Mouse (Mus musculus) midbrain, postnatal 0 days (tissue): ENCODE measurements around the gene Zfr2. TPM values are rescaled to one million over a fixed set of nuclear protein-coding genes. Genes with fewer than 3 reads are reported as not detected.

Experiments
- ATAC-seq: fragments of 200-750 bp; cut with Nextera tagmentation; 2 replicates; pipeline ENCODE4 v1.8.0; 2017; ENCODE audit warnings: moderate number of reproducible peaks, mild to moderate bottlenecking, moderate TSS enrichment, moderate library complexity; ENCODE audit not compliant: low FRiP score
- DNase-seq: peaks from one replicate; pipeline ENCODE4 v3.0.0-alpha.2; 2015; ENCODE audit warnings: low spot score
- H3K27ac ChIP-seq: fragments of 300-500 bp; sonication (generic); 2 replicates; pipeline ENCODE4 v1.5.1; 2014; ENCODE audit warnings: low read depth, mild to moderate bottlenecking, low read length, mixed read lengths
- H3K27me3 ChIP-seq: fragments of 300-500 bp; sonication (generic); 2 replicates; pipeline ENCODE4 v1.6.1; 2014; ENCODE audit warnings: low read length, control low read depth, mixed read lengths; ENCODE audit not compliant: insufficient read depth
- H3K36me3 ChIP-seq: fragments of 300-500 bp; sonication (generic); 2 replicates; pipeline ENCODE4 v1.6.1; 2014; ENCODE audit warnings: low read length, control low read depth, mixed read lengths; ENCODE audit not compliant: insufficient read depth
- H3K4me1 ChIP-seq: fragments of 300-500 bp; sonication (generic); 2 replicates; pipeline ENCODE4 v1.6.1; 2014; ENCODE audit warnings: mild to moderate bottlenecking, control low read depth, antibody characterized with exemption, low read length, mixed read lengths; ENCODE audit not compliant: insufficient read depth
- H3K4me2 ChIP-seq: fragments of 300-500 bp; sonication (generic); 2 replicates; pipeline ENCODE4 v1.6.1; 2014; ENCODE audit warnings: low read depth, mild to moderate bottlenecking, low read length, mixed read lengths; ENCODE audit not compliant: poor library complexity, severe bottlenecking
- H3K4me3 ChIP-seq: fragments of 300-500 bp; sonication (generic); 2 replicates; pipeline ENCODE4 v1.5.1; 2014; ENCODE audit warnings: low read depth, mild to moderate bottlenecking, low read length, moderate library complexity
- H3K9ac ChIP-seq: fragments of 300-500 bp; sonication (generic); replicated peaks from 2 replicates; pipeline ENCODE4 v1.6.1; 2014; ENCODE audit warnings: mild to moderate bottlenecking, low read length, moderate library complexity, mixed read lengths; ENCODE audit not compliant: poor library complexity, severe bottlenecking
- H3K9me3 ChIP-seq: fragments of 300-500 bp; sonication (generic); 2 replicates; pipeline ENCODE4 v1.6.1; 2016; ENCODE audit warnings: low read length, control low read depth
- CTCF ChIP-seq: IDR thresholded peaks from 2 replicates; pipeline ENCODE4 v1.5.1; 2016; ENCODE audit warnings: antibody characterized with exemption, mild to moderate bottlenecking
- WGBS: fragments of 180-500 bp; shearing (Covaris S2); extraction: QIAGEN DNeasy Blood & Tissue Kit; methylation state at CpG from one replicate; pipeline ENCODE4 v1.1.7; 2014; 5-methylcytosine and 5-hydroxymethylcytosine counted together
- polyA plus RNA-seq: library from polyadenylated mRNA; unstranded; fragments of >200 nt; fragmentation: Nextera tagmentation; extraction: Ambion mirVana; gene quantifications from 2 replicates; pipeline ENCODE4 v1.2.1, GENCODE M21; 2015
- total RNA-seq: library from RNA; depleted of rRNA; stranded (reverse); fragments of >200 nt; gene quantifications from 2 replicates; pipeline ENCODE4 v1.2.3, GENCODE M21; 2014

The Zfr2 gene
- total and polyA plus RNA-seq, 2 experiments from 2014 or later: 25.3 to 61.3 TPM

GRCm38 (mm10) chr10:81195300-81195699, 37.7 kb upstream of the Zfr2 start:
- TF ChIP-seq CTCF: no peak
- DNase-seq (no peak), ATAC-seq (no peak)

GRCm38 (mm10) chr10:81196470-81197065, 36.4 kb upstream of the Zfr2 start:
- no peak overlapping the region for H3K27ac ChIP-seq
- no peaks in the 10 kb centered on the region for H3K36me3 ChIP-seq
- no peak overlapping the region for H3K4me3 ChIP-seq
- ATAC-seq (no peak), DNase-seq (no peak)
- no peak for TF ChIP-seq CTCF
- peaks cover 17% of the 10 kb centered on the region for H3K27me3 ChIP-seq
- no peaks in the 10 kb centered on the region for H3K9me3 ChIP-seq
- no peak overlapping the region for H3K4me2 ChIP-seq
- peaks cover 4% of the 10 kb centered on the region for H3K4me1 ChIP-seq
- no peak overlapping the region for H3K9ac ChIP-seq
- WGBS: 63% methylated on average over 11 of the region's 11 CpGs

More at GRCm38 (mm10) chr10:81195300-81195699, 37.7 kb upstream of the Zfr2 start:
- no peak overlapping the region for H3K27ac ChIP-seq
- no peaks in the 10 kb centered on the region for H3K9me3 ChIP-seq
- WGBS: 69% methylated on average over 4 of the region's 4 CpGs
- no peak overlapping the region for H3K9ac ChIP-seq
- H3K36me3 ChIP-seq: peaks cover 9% of the 10 kb centered on the region
- no peak overlapping the region for H3K4me2 ChIP-seq
- no peak overlapping the region for H3K4me3 ChIP-seq
- H3K27me3 ChIP-seq: peaks cover 17% of the 10 kb centered on the region
- peaks cover 4% of the 10 kb centered on the region for H3K4me1 ChIP-seq

- peaks cover 17% of the 10 kb centered on the region for H3K27me3 ChIP-seq
- TF ChIP-seq CTCF: no peak
These were observed 35.6 kb upstream of the Zfr2 start for GRCm38 (mm10) chr10:81197305-81197704.

GRCm38 (mm10) chr10:81198230-81198629, 34.7 kb upstream of the Zfr2 start:
- no peak for ATAC-seq
- peak; percentile 75 for DNase-seq

More at GRCm38 (mm10) chr10:81197305-81197704, 35.6 kb upstream of the Zfr2 start:
- no peaks in the 10 kb centered on the region for H3K9me3 ChIP-seq
- ATAC-seq (no peak), DNase-seq (no peak)
- no peaks in the 10 kb centered on the region for H3K36me3 ChIP-seq
- H3K4me2 ChIP-seq: no peak overlapping the region
- H3K9ac ChIP-seq: no peak overlapping the region
- 58% methylated on average over 6 of the region's 6 CpGs for WGBS
- H3K4me1 ChIP-seq: no peaks in the 10 kb centered on the region
- no peak overlapping the region for H3K27ac ChIP-seq
- H3K4me3 ChIP-seq: no peak overlapping the region

GRCm38 (mm10) chr10:81198990-81199389, 34.0 kb upstream of the Zfr2 start:
- no peaks in the 10 kb centered on the region for H3K9me3 ChIP-seq
- peaks cover 17% of the 10 kb centered on the region for H3K27me3 ChIP-seq
- 80% methylated on average over 6 of the region's 6 CpGs for WGBS
- no peak overlapping the region for H3K9ac ChIP-seq
- DNase-seq (no peak), ATAC-seq (no peak)
- H3K27ac ChIP-seq: no peak overlapping the region
- H3K4me1 ChIP-seq: no peaks in the 10 kb centered on the region
- H3K4me2 ChIP-seq: no peak overlapping the region
- TF ChIP-seq CTCF: no peak
- H3K4me3 ChIP-seq: no peak overlapping the region
- no peaks in the 10 kb centered on the region for H3K36me3 ChIP-seq

More at GRCm38 (mm10) chr10:81198230-81198629, 34.7 kb upstream of the Zfr2 start:
- H3K27me3 ChIP-seq: peaks cover 17% of the 10 kb centered on the region
- no peaks in the 10 kb centered on the region for H3K4me1 ChIP-seq
- no peak overlapping the region for H3K9ac ChIP-seq
- peak; percentile 89 for TF ChIP-seq CTCF
- H3K36me3 ChIP-seq: no peaks in the 10 kb centered on the region
- WGBS: under 1% methylated on average over 9 of the region's 9 CpGs
- H3K9me3 ChIP-seq: no peaks in the 10 kb centered on the region
- H3K27ac ChIP-seq: no peak overlapping the region
- no peak overlapping the region for H3K4me3 ChIP-seq
- no peak overlapping the region for H3K4me2 ChIP-seq

GRCm38 (mm10) chr10:81200141-81200540, 32.8 kb upstream of the Zfr2 start:
- Histone ChIP-seq H3K27me3 (peaks cover 14% of the 10 kb centered on the region), H3K4me2 (no peak overlapping the region), H3K4me3 (no peak overlapping the region), H3K36me3 (0 out of 2 replicates have a peak, but pooled peaks cover 10% of the 10 kb centered on the region), H3K9ac (no peak overlapping the region), H3K9me3 (no peaks in the 10 kb centered on the region), H3K4me1 (no peaks in the 10 kb centered on the region), H3K27ac (no peak overlapping the region)
- no peak for ATAC-seq
- no peak for DNase-seq
- TF ChIP-seq CTCF: no peak
- WGBS: 87% methylated on average over 13 of the region's 13 CpGs
